Mouse (Mus musculus): ENCODE measurements around the gene Ncam2.

- TF ChIP-seq GATA1 (IDR thresholded peaks at IDR 0.05; ENCODE audit: borderline replicate concordance, low read length) (no peak), FLI1 (IDR thresholded peaks at IDR 0.05; ENCODE audit: low read length) (no peak)
Observed at GRCm38 (mm10) chr16:81437868-81438249, 237.4 kb downstream of the Ncam2 start.

All from megakaryocyte, embryonic 14.5 days (primary cell).